Mouse (Mus musculus): Measurements from ENCODE around the gene Thrb.
A peak's percentile ranks its signal among the peaks of the same experiment; 100 is the strongest.

Thrb gene

GRCm38 (mm10) chr14:17859790-17860385, 199.8 kb downstream of the Thrb start:
- ATAC-seq (ENCODE audit: insufficient number of reproducible peaks, low FRiP score, low TSS enrichment), result peak; percentile 86

- no peak for ATAC-seq (ENCODE audit: insufficient number of reproducible peaks, low FRiP score, low TSS enrichment)
These were observed 202.6 kb downstream of the Thrb start for GRCm38 (mm10) chr14:17862651-17863050.

DNA sequence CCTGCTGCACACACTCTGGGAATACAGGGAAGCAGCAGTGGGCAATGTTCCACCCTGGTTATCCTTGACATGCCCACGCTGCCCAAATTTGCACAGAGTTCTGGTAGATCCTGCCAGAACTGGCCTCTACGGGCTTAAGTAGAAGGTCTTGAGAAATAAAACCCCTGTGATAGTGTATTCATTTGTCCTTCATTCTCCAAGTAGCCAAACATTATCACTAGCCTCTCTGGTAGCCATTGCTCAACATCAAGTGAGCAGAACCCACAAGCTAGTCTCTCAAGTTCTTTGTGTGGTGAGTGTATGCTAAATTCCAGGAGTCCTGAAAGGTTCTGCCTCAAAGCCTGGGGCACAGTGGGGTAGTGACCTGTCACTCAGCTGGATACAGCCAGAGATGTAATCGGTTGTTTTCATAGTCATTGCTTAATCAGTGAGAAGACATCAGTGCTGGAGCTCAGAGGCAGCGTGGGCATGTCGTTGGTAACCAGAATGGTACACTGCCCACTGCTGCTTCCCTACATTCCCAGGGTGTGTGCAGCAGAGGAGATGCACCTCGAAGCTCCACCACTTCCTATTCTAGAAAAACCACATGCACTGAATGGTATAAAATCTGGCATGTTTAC, 203.8 kb downstream of the Thrb start:
- no peak for ATAC-seq (ENCODE audit: insufficient number of reproducible peaks, low FRiP score, low TSS enrichment)

DNA sequence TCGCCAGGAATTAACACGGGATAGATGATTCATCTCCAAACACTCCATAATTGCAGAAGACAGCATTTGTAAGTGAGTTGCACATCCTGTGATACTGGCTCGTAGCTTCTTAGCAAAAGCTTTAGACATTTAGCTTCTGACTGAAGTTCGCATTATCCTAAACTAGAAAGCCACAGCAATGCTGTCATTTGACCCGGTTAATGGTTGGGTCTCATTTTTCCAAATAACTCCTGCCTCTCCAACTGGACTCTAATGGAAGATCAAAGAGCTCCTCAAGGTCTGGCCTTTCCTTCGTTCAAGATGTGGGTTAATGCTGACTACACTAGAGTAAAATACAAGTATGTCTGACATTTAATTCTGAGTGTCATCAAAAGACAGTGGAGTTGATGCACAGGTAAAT, 208.3 kb downstream of the Thrb start:
- ATAC-seq (ENCODE audit: insufficient number of reproducible peaks, low FRiP score, low TSS enrichment), result no peak

- no peak for ATAC-seq (ENCODE audit: insufficient number of reproducible peaks, low FRiP score, low TSS enrichment)
These were observed 215.9 kb downstream of the Thrb start for GRCm38 (mm10) chr14:17875946-17876345.

DNA sequence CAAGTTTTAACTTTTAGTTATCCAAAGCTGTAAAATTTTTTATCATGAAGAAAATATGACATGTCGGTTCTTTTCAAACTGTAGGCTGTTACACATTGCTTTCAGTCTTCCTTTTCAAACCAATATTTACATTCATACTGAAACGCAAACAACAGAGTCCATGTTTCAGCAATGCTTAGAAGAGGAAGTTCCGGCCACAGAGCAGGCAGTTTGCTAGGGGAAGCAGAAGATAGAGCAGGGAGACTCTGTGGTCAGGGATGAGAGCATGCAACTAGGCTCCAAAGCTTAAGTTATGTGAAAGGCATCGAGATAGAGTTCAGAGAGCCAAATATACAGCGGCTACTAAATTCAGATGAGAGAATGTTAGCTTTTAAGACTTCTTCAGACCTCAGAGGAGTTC, 219.4 kb downstream of the Thrb start:
- no peak for ATAC-seq (ENCODE audit: insufficient number of reproducible peaks, low FRiP score, low TSS enrichment)

GRCm38 (mm10) chr14:17884884-17885283, 224.8 kb downstream of the Thrb start:
- ATAC-seq (ENCODE audit: insufficient number of reproducible peaks, low FRiP score, low TSS enrichment), result no peak

- ATAC-seq (ENCODE audit: insufficient number of reproducible peaks, low FRiP score, low TSS enrichment), result no peak
These were observed 225.3 kb downstream of the Thrb start for GRCm38 (mm10) chr14:17885320-17885719.

GRCm38 (mm10) chr14:17894791-17895190, 234.7 kb downstream of the Thrb start:
- no peak for ATAC-seq (ENCODE audit: insufficient number of reproducible peaks, low FRiP score, low TSS enrichment)

DNA sequence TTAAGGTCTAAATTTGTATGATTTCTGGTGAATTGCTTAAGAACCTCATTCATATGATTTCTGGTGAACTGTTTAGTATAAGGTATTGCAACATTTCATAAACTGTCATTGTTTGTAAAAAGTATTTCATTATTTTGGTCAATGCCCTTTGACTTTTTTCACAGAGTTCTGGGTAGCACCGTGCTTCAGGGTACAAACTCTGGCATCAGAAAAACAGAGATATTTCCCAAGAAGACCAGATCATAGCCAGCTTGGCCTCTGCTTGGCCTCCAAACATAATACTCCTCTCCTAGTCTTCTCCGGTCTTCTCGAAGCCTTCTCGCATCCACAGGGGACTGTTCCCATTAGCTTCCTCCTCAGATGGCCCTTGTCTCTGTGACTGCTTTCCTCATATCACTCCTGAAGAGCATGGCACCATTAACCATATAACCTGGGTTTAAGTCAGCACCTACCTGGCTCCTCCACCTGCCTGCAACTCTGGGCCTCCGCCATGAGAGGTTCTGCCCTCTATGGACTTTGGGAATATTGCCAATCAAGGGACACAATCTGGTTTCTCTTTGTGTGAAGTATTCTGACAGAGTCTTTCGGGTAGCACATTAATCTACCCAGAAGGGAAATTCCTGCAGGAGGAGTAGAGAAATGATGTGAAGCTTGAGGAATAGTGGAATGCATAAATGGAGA, 239.8 kb downstream of the Thrb start:
- ATAC-seq (ENCODE audit: insufficient number of reproducible peaks, low FRiP score, low TSS enrichment), result 0 out of 2 replicates have a peak, but pooled peaks have one; percentile 4

DNA sequence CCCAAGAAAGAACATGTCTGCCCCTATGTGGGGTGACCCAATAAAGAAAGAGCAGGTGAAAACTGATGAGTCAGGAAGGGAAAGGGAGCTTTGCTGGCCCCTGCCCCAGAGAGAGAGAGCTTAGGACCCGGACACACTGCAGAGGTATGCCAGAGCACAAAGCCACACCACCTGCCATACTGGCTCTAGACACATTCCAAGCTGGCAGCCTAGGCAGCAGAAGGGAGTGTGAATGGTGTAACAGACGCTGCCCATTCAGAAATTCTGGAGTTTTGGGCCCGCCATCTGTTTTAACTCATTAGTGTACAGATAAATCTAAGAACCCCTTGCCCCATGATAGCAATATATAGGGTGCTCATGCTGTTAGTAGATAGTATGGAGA, 240.3 kb downstream of the Thrb start:
- peak; percentile 64; the same call in 1 of the 2 replicates for ATAC-seq (ENCODE audit: insufficient number of reproducible peaks, low FRiP score, low TSS enrichment)

GRCm38 (mm10) chr14:17902426-17902825, 242.4 kb downstream of the Thrb start:
- no peak for ATAC-seq (ENCODE audit: insufficient number of reproducible peaks, low FRiP score, low TSS enrichment)

DNA sequence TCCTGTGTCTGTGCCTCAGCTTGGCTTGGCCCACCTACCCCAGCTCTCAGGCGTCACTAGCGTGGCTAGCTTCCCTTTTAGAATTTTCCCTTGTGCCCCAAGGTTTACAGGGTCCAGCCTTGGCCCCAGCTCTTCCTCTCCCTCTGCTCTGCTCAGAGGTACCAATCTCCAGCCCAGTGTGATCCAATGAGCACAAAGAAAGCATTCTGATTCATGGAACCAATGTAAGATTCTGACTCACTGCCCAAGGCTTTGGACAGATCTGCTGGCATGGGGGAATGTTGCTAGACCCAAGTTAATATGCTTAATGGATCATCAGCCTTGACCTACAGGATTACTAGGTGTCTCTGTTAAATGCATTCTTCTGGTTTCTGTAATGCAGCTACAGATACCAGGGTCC, 243.1 kb downstream of the Thrb start:
- ATAC-seq (ENCODE audit: insufficient number of reproducible peaks, low FRiP score, low TSS enrichment), result no peak

DNA sequence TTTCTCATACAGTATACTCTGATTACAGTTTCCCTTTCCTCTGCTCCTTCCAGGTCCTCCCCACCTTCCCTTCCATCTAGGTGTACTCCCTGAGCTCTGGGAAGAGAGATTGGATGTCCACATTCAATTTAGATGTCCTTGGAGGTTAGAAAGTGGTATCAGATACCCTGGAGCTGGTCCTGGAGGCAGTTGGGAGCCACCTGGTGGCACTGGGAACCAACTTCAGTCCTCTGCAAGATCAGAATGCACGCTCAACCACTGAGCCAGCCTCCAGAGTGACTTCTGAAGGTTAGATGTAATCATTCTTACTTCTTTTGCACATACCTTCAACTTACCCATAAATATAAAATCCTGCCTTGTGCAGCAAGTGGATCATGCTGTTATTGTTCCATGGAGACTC, 244.5 kb downstream of the Thrb start:
- no peak for ATAC-seq (ENCODE audit: insufficient number of reproducible peaks, low FRiP score, low TSS enrichment)

GRCm38 (mm10) chr14:17905627-17906026, 245.6 kb downstream of the Thrb start:
- no peak for ATAC-seq (ENCODE audit: insufficient number of reproducible peaks, low FRiP score, low TSS enrichment)

GRCm38 (mm10) chr14:17906931-17907330, 246.9 kb downstream of the Thrb start:
- no peak for ATAC-seq (ENCODE audit: insufficient number of reproducible peaks, low FRiP score, low TSS enrichment)

- ATAC-seq (ENCODE audit: insufficient number of reproducible peaks, low FRiP score, low TSS enrichment), result no peak
These were observed 251.1 kb downstream of the Thrb start for GRCm38 (mm10) chr14:17911157-17911556.

DNA sequence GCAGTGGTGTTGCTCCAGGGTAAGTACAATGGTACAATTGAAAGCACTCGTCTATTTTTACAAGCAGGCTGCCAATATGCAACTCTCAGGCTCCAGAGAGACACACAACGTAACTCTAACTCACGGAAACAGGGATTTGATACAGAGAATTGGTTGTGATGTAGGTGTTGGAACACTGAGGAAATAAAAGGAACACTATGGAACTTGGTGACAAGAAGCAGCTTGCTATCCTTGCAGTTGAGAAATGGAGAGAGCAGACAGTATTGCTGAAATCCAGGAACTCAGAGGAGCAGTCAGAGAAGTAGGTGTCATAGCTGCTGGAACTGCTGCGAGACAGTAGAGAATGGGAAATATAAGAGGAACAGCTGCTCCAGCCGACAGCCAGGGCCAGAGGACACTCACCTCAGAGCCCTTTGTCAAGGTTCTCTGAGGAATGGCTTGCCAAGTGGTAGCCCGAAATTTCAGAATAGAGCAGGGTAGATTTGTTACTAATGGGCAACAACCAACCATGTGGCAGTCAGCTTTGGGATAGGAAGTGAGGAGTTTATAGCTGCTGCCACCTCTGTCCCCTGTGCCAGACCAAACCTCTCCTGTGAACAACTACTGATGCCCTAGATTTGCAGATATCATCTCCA, 252.6 kb downstream of the Thrb start:
- ATAC-seq (ENCODE audit: insufficient number of reproducible peaks, low FRiP score, low TSS enrichment), result no peak

DNA sequence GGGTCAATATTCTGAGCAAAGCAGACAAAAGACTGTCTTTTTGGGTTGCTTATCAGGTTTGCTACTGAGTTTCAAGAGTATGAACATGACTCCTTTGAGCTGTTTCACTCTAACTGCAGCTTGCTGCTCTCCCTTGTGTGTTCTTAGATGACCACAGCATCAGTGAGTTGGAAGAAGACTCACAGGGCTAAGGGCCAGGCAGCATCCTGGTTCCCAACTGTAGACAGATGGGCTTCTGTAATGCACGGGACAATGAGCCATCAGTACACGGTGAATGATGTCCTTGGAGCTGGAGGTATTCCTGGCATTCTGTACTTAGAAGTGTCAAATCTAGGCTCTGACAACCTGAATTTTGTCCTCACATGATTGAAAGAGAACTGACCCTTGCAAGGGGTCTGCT, 255.5 kb downstream of the Thrb start:
- ATAC-seq (ENCODE audit: insufficient number of reproducible peaks, low FRiP score, low TSS enrichment), result no peak

- ATAC-seq (ENCODE audit: insufficient number of reproducible peaks, low FRiP score, low TSS enrichment), result no peak
These were observed 256.6 kb downstream of the Thrb start for GRCm38 (mm10) chr14:17916651-17917050.

- no peak for ATAC-seq (ENCODE audit: insufficient number of reproducible peaks, low FRiP score, low TSS enrichment)
These were observed 257.2 kb downstream of the Thrb start for GRCm38 (mm10) chr14:17917124-17917763.
